Mouse (Mus musculus): Measurements from ENCODE around the gene Mier2.

DNA sequence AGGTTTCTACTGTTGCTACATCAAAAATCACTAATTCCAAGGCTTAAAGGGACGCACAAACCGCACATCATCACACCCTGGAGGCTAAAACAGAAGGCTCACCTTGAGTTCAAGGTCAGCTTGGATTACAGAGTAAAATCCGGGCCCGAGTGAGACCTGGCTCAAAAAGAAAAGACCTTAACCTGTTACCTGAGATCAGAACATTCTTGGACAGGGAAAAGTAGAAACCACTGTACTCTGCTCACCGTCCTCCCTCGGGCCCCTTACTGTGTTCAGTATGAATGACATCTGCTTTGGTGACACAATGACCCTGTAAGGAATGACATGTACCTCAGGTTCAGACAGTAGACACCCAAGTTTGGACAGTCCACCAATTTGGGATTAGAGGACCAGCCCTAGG is 19.8 kb upstream of the Mier2 start:
- no peak for TF ChIP-seq CTCF (IDR thresholded peaks at IDR 0.05; ENCODE audit: control insufficient read depth, insufficient read depth, low read length)
- no peak for TF ChIP-seq POLR2A (IDR thresholded peaks at IDR 0.05; ENCODE audit: borderline replicate concordance, control insufficient read depth, low read depth, low read length)
